8 mouse cellular contexts compared by ENCODE assay signal in genomic region chr2:3473891-3474290, GRCm38 (mm10). TPM values are rescaled to one million over a fixed set of nuclear protein-coding genes. Genes with fewer than 3 reads are reported as not detected.
DNase-seq lines count a peak whose midpoint lies in the region; ATAC-seq and TF ChIP-seq lines count a peak whose summit lies in the region.

No protein-coding gene starts in this region.

- WGBS in kidney, embryonic 14.5 days: 0% methylated on average over 12 of the region's 12 CpGs
- 1% methylated on average over 12 of the region's 12 CpGs for WGBS in hindbrain, embryonic 14.5 days
- under 1% methylated on average over 12 of the region's 12 CpGs for WGBS in midbrain, embryonic 15.5 days

- peak overlapping the region; percentile 68 for H3K4me2 ChIP-seq in kidney, embryonic 14.5 days (replicated peaks; ENCODE audit: low read depth, low read length)
- peak overlapping the region; percentile 79 for H3K4me2 ChIP-seq in hindbrain, embryonic 14.5 days (replicated peaks)
- peak overlapping the region; percentile 60 for H3K4me2 ChIP-seq in midbrain, embryonic 15.5 days

- H3K27me3 ChIP-seq in kidney, embryonic 14.5 days (ENCODE audit: control insufficient read depth, insufficient read depth, low read length): no peaks in the 10 kb centered on the region
- H3K27me3 ChIP-seq in hindbrain, embryonic 14.5 days (ENCODE audit: control insufficient read depth, insufficient read depth, low read length): no peaks in the 10 kb centered on the region
- no peaks in the 10 kb centered on the region for H3K27me3 ChIP-seq in midbrain, embryonic 15.5 days (replicated peaks)

- H3K4me3 ChIP-seq in kidney, embryonic 14.5 days (ENCODE audit: low read length): peak overlapping the region; percentile 95
- peak overlapping the region; percentile 82 for H3K4me3 ChIP-seq in bone marrow macrophage, adult 2 months (ENCODE audit: insufficient read depth, low read length)
- peak overlapping the region; percentile 88 for H3K4me3 ChIP-seq in hindbrain, embryonic 14.5 days (replicated peaks; ENCODE audit: low read length)
- H3K4me3 ChIP-seq in midbrain, embryonic 15.5 days: peak overlapping the region; percentile 97

- 0 out of 2 replicates have a peak, but pooled peaks cover 3% of the 10 kb centered on the region for H3K4me1 ChIP-seq in kidney, embryonic 14.5 days (ENCODE audit: control insufficient read depth, insufficient read depth, low read length)
- peaks cover 22% of the 10 kb centered on the region for H3K4me1 ChIP-seq in bone marrow macrophage, adult 2 months (ENCODE audit: control insufficient read depth, insufficient read depth, low read length)
- peaks cover 11% of the 10 kb centered on the region for H3K4me1 ChIP-seq in hindbrain, embryonic 14.5 days (replicated peaks; ENCODE audit: control insufficient read depth, insufficient read depth, low read length)
- peaks cover 19% of the 10 kb centered on the region for H3K4me1 ChIP-seq in midbrain, embryonic 15.5 days

- H3K27ac ChIP-seq in kidney, embryonic 14.5 days (ENCODE audit: low read depth, low read length): peak overlapping the region; percentile 95
- no peak overlapping the region for H3K27ac ChIP-seq in bone marrow macrophage, adult 2 months (ENCODE audit: insufficient read depth, low read depth, low read length)
- H3K27ac ChIP-seq in hindbrain, embryonic 14.5 days: peak overlapping the region; percentile 87
- peak overlapping the region; percentile 88 for H3K27ac ChIP-seq in midbrain, embryonic 15.5 days

- TF ChIP-seq POLR2A in bone marrow macrophage, adult 2 months (IDR thresholded peaks at IDR 0.05; ENCODE audit: borderline replicate concordance, low read depth, low read length): no peak

- H3K36me3 ChIP-seq in kidney, embryonic 14.5 days (ENCODE audit: control insufficient read depth, insufficient read depth, low read length): peaks cover 8% of the 10 kb centered on the region
- H3K36me3 ChIP-seq in hindbrain, embryonic 14.5 days (replicated peaks; ENCODE audit: control insufficient read depth, insufficient read depth): 0 out of 2 replicates have a peak, but pooled peaks cover 6% of the 10 kb centered on the region
- H3K36me3 ChIP-seq in midbrain, embryonic 15.5 days (replicated peaks): no peaks in the 10 kb centered on the region

- ATAC-seq in kidney, embryonic 14.5 days (ENCODE audit: low FRiP score, low TSS enrichment): no peak
- no peak for ATAC-seq in hindbrain, embryonic 14.5 days (ENCODE audit: low FRiP score)
- no peak for ATAC-seq in midbrain, embryonic 15.5 days (replicated peaks)

- TF ChIP-seq CTCF in bone marrow macrophage, adult 2 months (IDR thresholded peaks at IDR 0.05; ENCODE audit: low read depth, low read length): no peak

- peak overlapping the region; percentile 85 for H3K9ac ChIP-seq in kidney, embryonic 14.5 days (ENCODE audit: low read depth, low read length)
- peak overlapping the region; percentile 79 for H3K9ac ChIP-seq in hindbrain, embryonic 14.5 days
- H3K9ac ChIP-seq in midbrain, embryonic 15.5 days: peak overlapping the region; percentile 70

- no peak for DNase-seq in kidney, postnatal 14 days
- no peak for DNase-seq in hindbrain, embryonic 14.5 days (ENCODE audit: low spot score)
- no peak for DNase-seq in B cell, adult 2 months
- no peak for DNase-seq in yolk sac, embryonic 10.5 days (ENCODE audit: low spot score)
- no peak for DNase-seq in ovary, postnatal 36 days (ENCODE audit: low spot score)

- no peaks in the 10 kb centered on the region for H3K9me3 ChIP-seq in kidney, embryonic 14.5 days (ENCODE audit: control insufficient read depth, low read length)
- H3K9me3 ChIP-seq in hindbrain, embryonic 14.5 days (ENCODE audit: control insufficient read depth, low read length): no peaks in the 10 kb centered on the region
- no peaks in the 10 kb centered on the region for H3K9me3 ChIP-seq in midbrain, embryonic 15.5 days

RNA-seq across cellular contexts. Expression of gene Suv39h2, which starts 0.9 kb away (rescaled TPM):
- polyA plus RNA-seq in kidney, embryonic 14.5 days (2014; fragmentation: Nextera tagmentation; extraction: Ambion mirVana): 25.1 and 28.8 TPM in 2 replicates
- 1.1 and 1.5 TPM in 2 replicates for polyA plus RNA-seq in bone marrow macrophage, adult 2 months (2012; ENCODE audit: insufficient read depth, insufficient read length, missing spikeins)
- polyA plus RNA-seq in hindbrain, embryonic 14.5 days (2014; fragmentation: Nextera tagmentation; extraction: Ambion mirVana): 10.0 and 11.1 TPM in 2 replicates
- polyA plus RNA-seq in midbrain, embryonic 15.5 days (2015; fragmentation: Nextera tagmentation; extraction: Ambion mirVana): 8.2 TPM in 2 replicates

RNA-seq across cellular contexts. Expression of gene Gm45902, which starts 38.7 kb away (rescaled TPM):
- polyA plus RNA-seq in kidney, embryonic 14.5 days (2014; fragmentation: Nextera tagmentation; extraction: Ambion mirVana): 3.6 and 7.3 TPM in 2 replicates
- 2.5 and 2.7 TPM in 2 replicates for polyA plus RNA-seq in bone marrow macrophage, adult 2 months (2012; ENCODE audit: insufficient read depth, insufficient read length, missing spikeins)
- 7.5 and 8.8 TPM in 2 replicates for polyA plus RNA-seq in hindbrain, embryonic 14.5 days (2014; fragmentation: Nextera tagmentation; extraction: Ambion mirVana)
- 9.2 and 9.7 TPM in 2 replicates for polyA plus RNA-seq in midbrain, embryonic 15.5 days (2015; fragmentation: Nextera tagmentation; extraction: Ambion mirVana)

RNA-seq across cellular contexts. Expression of gene Hspa14, which starts 38.7 kb away (rescaled TPM):
- 105 and 119 TPM in 2 replicates for polyA plus RNA-seq in kidney, embryonic 14.5 days (2014; fragmentation: Nextera tagmentation; extraction: Ambion mirVana)
- 43.0 and 44.3 TPM in 2 replicates for polyA plus RNA-seq in bone marrow macrophage, adult 2 months (2012; ENCODE audit: insufficient read depth, insufficient read length, missing spikeins)
- 66.4 and 67.7 TPM in 2 replicates for polyA plus RNA-seq in hindbrain, embryonic 14.5 days (2014; fragmentation: Nextera tagmentation; extraction: Ambion mirVana)
- 62.3 and 64.1 TPM in 2 replicates for polyA plus RNA-seq in midbrain, embryonic 15.5 days (2015; fragmentation: Nextera tagmentation; extraction: Ambion mirVana)

RNA-seq across cellular contexts. Expression of gene Cdnf, which starts 38.9 kb away (rescaled TPM):
- polyA plus RNA-seq in kidney, embryonic 14.5 days (2014; fragmentation: Nextera tagmentation; extraction: Ambion mirVana): 0.23 TPM in 1 of 2 replicates, not detected in the other
- 0.97 and 1.1 TPM in 2 replicates for polyA plus RNA-seq in bone marrow macrophage, adult 2 months (2012; ENCODE audit: insufficient read depth, insufficient read length, missing spikeins)
- polyA plus RNA-seq in hindbrain, embryonic 14.5 days (2014; fragmentation: Nextera tagmentation; extraction: Ambion mirVana): 0.10 and 0.24 TPM in 2 replicates
- polyA plus RNA-seq in midbrain, embryonic 15.5 days (2015; fragmentation: Nextera tagmentation; extraction: Ambion mirVana): 0.17 and 0.26 TPM in 2 replicates

RNA-seq across cellular contexts. Expression of gene Dclre1c, which starts 50.0 kb away (rescaled TPM):
- 6.2 and 7.3 TPM in 2 replicates for polyA plus RNA-seq in kidney, embryonic 14.5 days (2014; fragmentation: Nextera tagmentation; extraction: Ambion mirVana)
- 136 and 140 TPM in 2 replicates for polyA plus RNA-seq in bone marrow macrophage, adult 2 months (2012; ENCODE audit: insufficient read depth, insufficient read length, missing spikeins)
- 7.4 and 9.4 TPM in 2 replicates for polyA plus RNA-seq in hindbrain, embryonic 14.5 days (2014; fragmentation: Nextera tagmentation; extraction: Ambion mirVana)
- 9.5 and 9.6 TPM in 2 replicates for polyA plus RNA-seq in midbrain, embryonic 15.5 days (2015; fragmentation: Nextera tagmentation; extraction: Ambion mirVana)
